Mouse (Mus musculus): ENCODE results near the gene Plxna1.
A peak's percentile ranks its signal among the peaks of the same experiment; 100 is the strongest.

Gene Plxna1

GRCm38 (mm10) chr6:89327746-89328491, 34.5 kb downstream of the Plxna1 start:
- peak in 1 of 2 experiments; percentile 40 for DNase-seq

- no peak for DNase-seq
Measured at GRCm38 (mm10) chr6:89324842-89325241, 37.6 kb downstream of the Plxna1 start.

GRCm38 (mm10) chr6:89315263-89315662, 47.2 kb downstream of the Plxna1 start:
- no peak for DNase-seq

- no peak for DNase-seq
Measured at GRCm38 (mm10) chr6:89311518-89311917, 50.9 kb downstream of the Plxna1 start.

- DNase-seq = peak; percentile 53 to 73
Measured at GRCm38 (mm10) chr6:89310236-89310635, 52.2 kb downstream of the Plxna1 start.

GRCm38 (mm10) chr6:89308213-89308973, 54.0 kb downstream of the Plxna1 start:
- no peak for DNase-seq

- peak; percentile 35 to 40 for DNase-seq
Measured at GRCm38 (mm10) chr6:89304375-89305058, 57.9 kb downstream of the Plxna1 start.

GRCm38 (mm10) chr6:89299818-89300217, 62.6 kb downstream of the Plxna1 start:
- no peak for DNase-seq

GRCm38 (mm10) chr6:89296909-89297695, 65.3 kb downstream of the Plxna1 start:
- no peak for DNase-seq

GRCm38 (mm10) chr6:89296001-89296709, 66.3 kb downstream of the Plxna1 start:
- DNase-seq = no peak

GRCm38 (mm10) chr6:89294621-89295020, 67.8 kb downstream of the Plxna1 start:
- no peak for DNase-seq

GRCm38 (mm10) chr6:89291494-89291893, 70.9 kb downstream of the Plxna1 start:
- DNase-seq = no peak

- no peak for DNase-seq
Measured at GRCm38 (mm10) chr6:89288156-89288555, 74.3 kb downstream of the Plxna1 start.

- peak; percentile 56 to 60 for DNase-seq
Measured at GRCm38 (mm10) chr6:89286700-89287428, 75.6 kb downstream of the Plxna1 start.

- no peak for DNase-seq
Measured at GRCm38 (mm10) chr6:89286286-89286655, 76.1 kb downstream of the Plxna1 start.

- no peak for DNase-seq
Measured at GRCm38 (mm10) chr6:89285561-89286285, 76.7 kb downstream of the Plxna1 start.

GRCm38 (mm10) chr6:89285116-89285515, 77.3 kb downstream of the Plxna1 start:
- no peak for DNase-seq

- DNase-seq = no peak
Measured at GRCm38 (mm10) chr6:89283095-89283494, 79.3 kb downstream of the Plxna1 start.

GRCm38 (mm10) chr6:89282626-89283025, 79.8 kb downstream of the Plxna1 start:
- DNase-seq = no peak

- no peak for DNase-seq
Measured at GRCm38 (mm10) chr6:89281492-89282332, 80.7 kb downstream of the Plxna1 start.

Measured in cerebellum, postnatal 10 days (tissue).